Mouse (Mus musculus): ENCODE data around the gene Gm42906. TPM values are rescaled to one million over a fixed set of nuclear protein-coding genes. Genes with fewer than 3 reads are reported as not detected.

Gm42906 gene
- polyA plus RNA-seq, 2 experiments: not detected

GRCm38 (mm10) chr5:151348418-151348817, 79.5 kb downstream of the Gm42906 start:
- no peaks in the 10 kb centered on the region for H3K9me3 ChIP-seq (ENCODE audit: control insufficient read depth, low read length)
- no peak overlapping the region for H3K4me2 ChIP-seq (ENCODE audit: low read depth)
- TF ChIP-seq CTCF (IDR thresholded peaks at IDR 0.05; ENCODE audit: low read depth) (no peak), EP300 (IDR thresholded peaks at IDR 0.05; ENCODE audit: low read depth) (no peak)
- no peak overlapping the region for H3K4me3 ChIP-seq (ENCODE audit: insufficient read depth in 1 of 2, low read depth in 2 of 2, low read length in 2 of 2)
- H3K9ac ChIP-seq (replicated peaks): no peak overlapping the region
- DNase-seq (ENCODE audit: low read depth in 3 of 3, low spot score in 3 of 3) (no peak), ATAC-seq (ENCODE audit: insufficient read depth) (no peak)
- no peak overlapping the region for H3K27ac ChIP-seq
- H3K27me3 ChIP-seq (ENCODE audit: control insufficient read depth, insufficient read depth, low read length): no peaks in the 10 kb centered on the region
- WGBS (ENCODE audit: insufficient replicate concordance): 56% methylated on average over 3 of the region's 3 CpGs
- no peaks in the 10 kb centered on the region for H3K4me1 ChIP-seq (replicated peaks; ENCODE audit: control insufficient read depth in 2 of 2, insufficient read depth in 2 of 2, low read length in 1 of 2)
- no peaks in the 10 kb centered on the region for H3K36me3 ChIP-seq (replicated peaks; ENCODE audit: control insufficient read depth, insufficient read depth, low read depth)

- no peaks in the 10 kb centered on the region for H3K27me3 ChIP-seq (ENCODE audit: control insufficient read depth, insufficient read depth, low read length)
- H3K27ac ChIP-seq: no peak overlapping the region
- H3K4me3 ChIP-seq (ENCODE audit: insufficient read depth in 1 of 2, low read depth in 2 of 2, low read length in 2 of 2): no peak overlapping the region
- H3K4me2 ChIP-seq (ENCODE audit: low read depth): no peak overlapping the region
- no peak for TF ChIP-seq CTCF (IDR thresholded peaks at IDR 0.05; ENCODE audit: low read depth)
- no peak for TF ChIP-seq EP300 (IDR thresholded peaks at IDR 0.05; ENCODE audit: low read depth)
- 73% methylated on average over 8 of the region's 8 CpGs for WGBS (ENCODE audit: insufficient replicate concordance)
- no peaks in the 10 kb centered on the region for H3K36me3 ChIP-seq (replicated peaks; ENCODE audit: control insufficient read depth, insufficient read depth, low read depth)
- H3K9me3 ChIP-seq (ENCODE audit: control insufficient read depth, low read length): no peaks in the 10 kb centered on the region
- no peak for DNase-seq (ENCODE audit: low read depth in 3 of 3, low spot score in 3 of 3)
- ATAC-seq (ENCODE audit: insufficient read depth): no peak
- H3K9ac ChIP-seq (replicated peaks): no peak overlapping the region
- no peaks in the 10 kb centered on the region for H3K4me1 ChIP-seq (replicated peaks; ENCODE audit: control insufficient read depth in 2 of 2, insufficient read depth in 2 of 2, low read length in 1 of 2)
Observed at GRCm38 (mm10) chr5:151346626-151347025, 81.3 kb downstream of the Gm42906 start.

- WGBS (ENCODE audit: insufficient replicate concordance): 31% methylated on average over 4 of the region's 4 CpGs
- TF ChIP-seq EP300 (IDR thresholded peaks at IDR 0.05; ENCODE audit: low read depth) (no peak), CTCF (IDR thresholded peaks at IDR 0.05; ENCODE audit: low read depth) (no peak)
- H3K9me3 ChIP-seq (ENCODE audit: control insufficient read depth, low read length): no peaks in the 10 kb centered on the region
- no peak overlapping the region for H3K9ac ChIP-seq (replicated peaks)
- no peaks in the 10 kb centered on the region for H3K4me1 ChIP-seq (replicated peaks; ENCODE audit: control insufficient read depth in 2 of 2, insufficient read depth in 2 of 2, low read length in 1 of 2)
- no peak overlapping the region for H3K27ac ChIP-seq
- DNase-seq (ENCODE audit: low read depth in 3 of 3, low spot score in 3 of 3) (no peak), ATAC-seq (ENCODE audit: insufficient read depth) (no peak)
- no peak overlapping the region for H3K4me2 ChIP-seq (ENCODE audit: low read depth)
- H3K4me3 ChIP-seq (ENCODE audit: insufficient read depth in 1 of 2, low read depth in 2 of 2, low read length in 2 of 2): no peak overlapping the region
- no peaks in the 10 kb centered on the region for H3K36me3 ChIP-seq (replicated peaks; ENCODE audit: control insufficient read depth, insufficient read depth, low read depth)
- H3K27me3 ChIP-seq (ENCODE audit: control insufficient read depth, insufficient read depth, low read length): no peaks in the 10 kb centered on the region
Observed at GRCm38 (mm10) chr5:151344737-151345136, 83.2 kb downstream of the Gm42906 start.

GRCm38 (mm10) chr5:151333686-151334085, 94.3 kb downstream of the Gm42906 start:
- no peaks in the 10 kb centered on the region for H3K9me3 ChIP-seq (ENCODE audit: control insufficient read depth, low read length)
- no peaks in the 10 kb centered on the region for H3K4me1 ChIP-seq (replicated peaks; ENCODE audit: control insufficient read depth in 2 of 2, insufficient read depth in 2 of 2, low read length in 1 of 2)
- no peak overlapping the region for H3K4me3 ChIP-seq (ENCODE audit: insufficient read depth in 1 of 2, low read depth in 2 of 2, low read length in 2 of 2)
- ATAC-seq (ENCODE audit: insufficient read depth) (no peak), DNase-seq (ENCODE audit: low read depth in 3 of 3, low spot score in 3 of 3) (no peak)
- no peak overlapping the region for H3K9ac ChIP-seq (replicated peaks)
- H3K27me3 ChIP-seq (ENCODE audit: control insufficient read depth, insufficient read depth, low read length): no peaks in the 10 kb centered on the region
- H3K4me2 ChIP-seq (ENCODE audit: low read depth): no peak overlapping the region
- H3K36me3 ChIP-seq (replicated peaks; ENCODE audit: control insufficient read depth, insufficient read depth, low read depth): no peaks in the 10 kb centered on the region
- no peak overlapping the region for H3K27ac ChIP-seq
- no peak for TF ChIP-seq CTCF (IDR thresholded peaks at IDR 0.05; ENCODE audit: low read depth)
- no peak for TF ChIP-seq EP300 (IDR thresholded peaks at IDR 0.05; ENCODE audit: low read depth)

GRCm38 (mm10) chr5:151333191-151333594, 94.8 kb downstream of the Gm42906 start:
- ATAC-seq (ENCODE audit: insufficient read depth) (no peak), DNase-seq (ENCODE audit: low read depth in 3 of 3, low spot score in 3 of 3) (no peak)
- Histone ChIP-seq H3K36me3 (replicated peaks; ENCODE audit: control insufficient read depth, insufficient read depth, low read depth) (no peaks in the 10 kb centered on the region), H3K27ac (no peak overlapping the region), H3K27me3 (ENCODE audit: control insufficient read depth, insufficient read depth, low read length) (no peaks in the 10 kb centered on the region), H3K9ac (replicated peaks) (no peak overlapping the region), H3K4me2 (ENCODE audit: low read depth) (no peak overlapping the region), H3K9me3 (ENCODE audit: control insufficient read depth, low read length) (no peaks in the 10 kb centered on the region), H3K4me3 (ENCODE audit: insufficient read depth in 1 of 2, low read depth in 2 of 2, low read length in 2 of 2) (no peak overlapping the region), H3K4me1 (replicated peaks; ENCODE audit: control insufficient read depth in 2 of 2, insufficient read depth in 2 of 2, low read length in 1 of 2) (no peaks in the 10 kb centered on the region)
- TF ChIP-seq EP300 (IDR thresholded peaks at IDR 0.05; ENCODE audit: low read depth): no peak
- TF ChIP-seq CTCF (IDR thresholded peaks at IDR 0.05; ENCODE audit: low read depth): no peak
